Mouse (Mus musculus) midbrain, embryonic 15.5 days (tissue): Measurements from ENCODE around the gene Syne2. TPM values are rescaled to one million over a fixed set of nuclear protein-coding genes. Genes with fewer than 3 reads are reported as not detected.

Experiments
- ATAC-seq: fragments of 200-750 bp; cut with Nextera tagmentation; replicated peaks from 2 replicates; pipeline ENCODE4 v1.8.0; 2017; ENCODE audit warnings: moderate TSS enrichment
- H3K27ac ChIP-seq: fragments of 300-500 bp; sonication (generic); 2 replicates; pipeline ENCODE4 v1.5.1; 2015; ENCODE audit warnings: mild to moderate bottlenecking, inconsistent platforms
- H3K27me3 ChIP-seq: fragments of 300-500 bp; sonication (generic); replicated peaks from 2 replicates; pipeline ENCODE4 v1.6.1; 2015; ENCODE audit warnings: inconsistent platforms
- H3K36me3 ChIP-seq: fragments of 300-500 bp; sonication (generic); replicated peaks from 2 replicates; pipeline ENCODE4 v1.6.1; 2015; ENCODE audit warnings: inconsistent platforms
- H3K4me1 ChIP-seq: fragments of 300-500 bp; sonication (generic); 2 replicates; pipeline ENCODE4 v1.6.1; 2015; ENCODE audit warnings: inconsistent platforms
- H3K4me2 ChIP-seq: fragments of 300-500 bp; sonication (generic); 2 replicates; pipeline ENCODE4 v1.6.1; 2015; ENCODE audit warnings: inconsistent platforms, mild to moderate bottlenecking, moderate library complexity
- H3K4me3 ChIP-seq: fragments of 300-500 bp; sonication (generic); 2 replicates; pipeline ENCODE4 v1.5.1; 2015; ENCODE audit warnings: mild to moderate bottlenecking, inconsistent platforms
- H3K9ac ChIP-seq: fragments of 300-500 bp; sonication (generic); 2 replicates; pipeline ENCODE4 v1.6.1; 2015; ENCODE audit warnings: mild to moderate bottlenecking, inconsistent platforms
- H3K9me3 ChIP-seq: fragments of 300-500 bp; sonication (generic); 2 replicates; pipeline ENCODE4 v1.6.1; 2016; ENCODE audit warnings: inconsistent platforms
- WGBS: fragments of 180-500 bp; shearing (Covaris S2); methylation state at CpG from one replicate; pipeline ENCODE4 v1.1.7; 2015; ENCODE audit warnings: mixed read lengths; 5-methylcytosine and 5-hydroxymethylcytosine counted together
- polyA plus RNA-seq: library from polyadenylated mRNA; unstranded; fragments of >200 nt; fragmentation: Nextera tagmentation; extraction: Ambion mirVana; gene quantifications from 2 replicates; pipeline ENCODE4 v1.2.1, GENCODE M21; 2015

Syne2 gene
- polyA plus RNA-seq, 1 experiment from 2014 or later, result 56.0 TPM

GRCm38 (mm10) chr12:75886161-75886560 is 68.2 kb downstream of the Syne2 start:
- no peaks in the 10 kb centered on the region for H3K9me3 ChIP-seq
- no peak overlapping the region for H3K4me3 ChIP-seq
- no peak overlapping the region for H3K27ac ChIP-seq
- 76% methylated on average over 7 of the region's 7 CpGs for WGBS
- no peak overlapping the region for H3K9ac ChIP-seq
- ATAC-seq, result no peak
- H3K27me3 ChIP-seq, result no peaks in the 10 kb centered on the region
- H3K4me1 ChIP-seq, result no peaks in the 10 kb centered on the region
- H3K36me3 ChIP-seq, result peaks cover 2% of the 10 kb centered on the region; the same call in 1 of the 2 replicates
- no peak overlapping the region for H3K4me2 ChIP-seq

GRCm38 (mm10) chr12:75886946-75887345 is 69.0 kb downstream of the Syne2 start:
- no peak for ATAC-seq
- H3K36me3 ChIP-seq, result no peaks in the 10 kb centered on the region; the same call in 1 of the 2 replicates
- WGBS, result 91% methylated on average over 2 of the region's 2 CpGs

GRCm38 (mm10) chr12:75888721-75889120 is 70.8 kb downstream of the Syne2 start:
- Histone ChIP-seq H3K27me3 (no peaks in the 10 kb centered on the region), H3K36me3 (no peaks in the 10 kb centered on the region; the same call in 1 of the 2 replicates)

More at GRCm38 (mm10) chr12:75886946-75887345, 69.0 kb downstream of the Syne2 start:
- Histone ChIP-seq H3K9me3 (no peaks in the 10 kb centered on the region), H3K9ac (no peak overlapping the region), H3K4me3 (no peak overlapping the region), H3K27me3 (no peaks in the 10 kb centered on the region), H3K4me1 (no peaks in the 10 kb centered on the region), H3K27ac (no peak overlapping the region), H3K4me2 (no peak overlapping the region)

GRCm38 (mm10) chr12:75891206-75891605 is 73.3 kb downstream of the Syne2 start:
- 97% methylated on average over 5 of the region's 5 CpGs for WGBS

More at GRCm38 (mm10) chr12:75888721-75889120, 70.8 kb downstream of the Syne2 start:
- Histone ChIP-seq H3K4me1 (no peaks in the 10 kb centered on the region), H3K4me2 (no peak overlapping the region), H3K9me3 (no peaks in the 10 kb centered on the region), H3K9ac (no peak overlapping the region), H3K27ac (no peak overlapping the region), H3K4me3 (no peak overlapping the region)
- WGBS, result 87% methylated on average over 12 of the region's 12 CpGs
- ATAC-seq, result no peak

GRCm38 (mm10) chr12:75893392-75893791 is 75.5 kb downstream of the Syne2 start:
- Histone ChIP-seq H3K4me1 (no peaks in the 10 kb centered on the region), H3K4me2 (no peak overlapping the region), H3K27me3 (no peaks in the 10 kb centered on the region), H3K4me3 (no peak overlapping the region), H3K9ac (no peak overlapping the region), H3K27ac (no peak overlapping the region), H3K9me3 (no peaks in the 10 kb centered on the region), H3K36me3 (no peaks in the 10 kb centered on the region; the same call in 1 of the 2 replicates)
- no peak for ATAC-seq
- 87% methylated on average over 5 of the region's 5 CpGs for WGBS

More at GRCm38 (mm10) chr12:75891206-75891605, 73.3 kb downstream of the Syne2 start:
- no peak overlapping the region for H3K9ac ChIP-seq
- H3K4me3 ChIP-seq, result no peak overlapping the region
- no peak for ATAC-seq
- no peaks in the 10 kb centered on the region; the same call in 1 of the 2 replicates for H3K36me3 ChIP-seq
- H3K9me3 ChIP-seq, result no peaks in the 10 kb centered on the region
- H3K4me2 ChIP-seq, result no peak overlapping the region
- no peaks in the 10 kb centered on the region for H3K4me1 ChIP-seq
- H3K27me3 ChIP-seq, result no peaks in the 10 kb centered on the region
- no peak overlapping the region for H3K27ac ChIP-seq

GRCm38 (mm10) chr12:75894316-75894997 is 76.5 kb downstream of the Syne2 start:
- Histone ChIP-seq H3K27ac (no peak overlapping the region), H3K9me3 (no peaks in the 10 kb centered on the region), H3K9ac (no peak overlapping the region), H3K27me3 (no peaks in the 10 kb centered on the region), H3K36me3 (no peaks in the 10 kb centered on the region; the same call in 1 of the 2 replicates), H3K4me2 (no peak overlapping the region), H3K4me1 (no peaks in the 10 kb centered on the region), H3K4me3 (no peak overlapping the region)
- WGBS, result 73% methylated on average over 9 of the region's 9 CpGs
- no peak for ATAC-seq

- H3K27ac ChIP-seq, result no peak overlapping the region
- no peak for ATAC-seq
- WGBS, result 63% methylated on average over 7 of the region's 7 CpGs
- no peaks in the 10 kb centered on the region; the same call in 1 of the 2 replicates for H3K36me3 ChIP-seq
- no peak overlapping the region for H3K9ac ChIP-seq
- no peaks in the 10 kb centered on the region for H3K4me1 ChIP-seq
- H3K4me3 ChIP-seq, result no peak overlapping the region
- no peaks in the 10 kb centered on the region for H3K9me3 ChIP-seq
- no peaks in the 10 kb centered on the region for H3K27me3 ChIP-seq
- no peak overlapping the region for H3K4me2 ChIP-seq
Measured at GRCm38 (mm10) chr12:75894998-75895331, 77.0 kb downstream of the Syne2 start.

GRCm38 (mm10) chr12:75897793-75898192 is 79.9 kb downstream of the Syne2 start:
- H3K4me3 ChIP-seq, result no peak overlapping the region
- WGBS, result 96% methylated on average over 7 of the region's 7 CpGs
- no peak overlapping the region for H3K9ac ChIP-seq
- no peak overlapping the region for H3K27ac ChIP-seq
- no peaks in the 10 kb centered on the region for H3K4me1 ChIP-seq
- H3K4me2 ChIP-seq, result no peak overlapping the region
- H3K9me3 ChIP-seq, result no peaks in the 10 kb centered on the region
- no peaks in the 10 kb centered on the region for H3K27me3 ChIP-seq
- no peaks in the 10 kb centered on the region; the same call in 1 of the 2 replicates for H3K36me3 ChIP-seq
- no peak for ATAC-seq

- no peak overlapping the region for H3K4me2 ChIP-seq
- ATAC-seq, result no peak
- H3K9ac ChIP-seq, result no peak overlapping the region
- no peaks in the 10 kb centered on the region for H3K4me1 ChIP-seq
- no peak overlapping the region for H3K27ac ChIP-seq
- no peak overlapping the region for H3K4me3 ChIP-seq
- H3K9me3 ChIP-seq, result no peaks in the 10 kb centered on the region
- no peaks in the 10 kb centered on the region for H3K27me3 ChIP-seq
- peaks cover 7% of the 10 kb centered on the region; the same call in 1 of the 2 replicates for H3K36me3 ChIP-seq
- 99% methylated on average over 9 of the region's 9 CpGs for WGBS
Measured at GRCm38 (mm10) chr12:75901721-75902120, 83.8 kb downstream of the Syne2 start.

GRCm38 (mm10) chr12:75904068-75904467 is 86.1 kb downstream of the Syne2 start:
- WGBS, result 95% methylated on average over 11 of the region's 11 CpGs
- Histone ChIP-seq H3K36me3 (peaks cover 7% of the 10 kb centered on the region; the same call in 1 of the 2 replicates), H3K4me3 (no peak overlapping the region), H3K4me1 (no peaks in the 10 kb centered on the region), H3K27me3 (no peaks in the 10 kb centered on the region), H3K9me3 (no peaks in the 10 kb centered on the region), H3K9ac (no peak overlapping the region), H3K4me2 (no peak overlapping the region), H3K27ac (no peak overlapping the region)
- ATAC-seq, result no peak

- ATAC-seq, result no peak
- no peak overlapping the region for H3K9ac ChIP-seq
Measured at GRCm38 (mm10) chr12:75905304-75905703, 87.4 kb downstream of the Syne2 start.

GRCm38 (mm10) chr12:75908466-75908865 is 90.5 kb downstream of the Syne2 start:
- Histone ChIP-seq H3K4me1 (no peaks in the 10 kb centered on the region), H3K36me3 (peaks cover 24% of the 10 kb centered on the region)
- 92% methylated on average over 3 of the region's 3 CpGs for WGBS

More at GRCm38 (mm10) chr12:75905304-75905703, 87.4 kb downstream of the Syne2 start:
- Histone ChIP-seq H3K4me2 (no peak overlapping the region), H3K4me1 (no peaks in the 10 kb centered on the region), H3K4me3 (no peak overlapping the region), H3K27me3 (no peaks in the 10 kb centered on the region), H3K9me3 (no peaks in the 10 kb centered on the region), H3K27ac (no peak overlapping the region), H3K36me3 (peaks cover 8% of the 10 kb centered on the region)
- 95% methylated on average over 7 of the region's 7 CpGs for WGBS

GRCm38 (mm10) chr12:75915694-75916093 is 97.8 kb downstream of the Syne2 start:
- Histone ChIP-seq H3K36me3 (peaks cover 11% of the 10 kb centered on the region; the same call in 1 of the 2 replicates), H3K27me3 (no peaks in the 10 kb centered on the region), H3K4me1 (no peaks in the 10 kb centered on the region), H3K4me2 (no peak overlapping the region), H3K27ac (no peak overlapping the region), H3K9ac (no peak overlapping the region), H3K4me3 (no peak overlapping the region), H3K9me3 (no peaks in the 10 kb centered on the region)
- WGBS, result 92% methylated on average over 5 of the region's 5 CpGs
- ATAC-seq, result no peak

More at GRCm38 (mm10) chr12:75908466-75908865, 90.5 kb downstream of the Syne2 start:
- Histone ChIP-seq H3K9ac (no peak overlapping the region), H3K9me3 (no peaks in the 10 kb centered on the region), H3K27ac (no peak overlapping the region), H3K4me2 (no peak overlapping the region), H3K4me3 (no peak overlapping the region), H3K27me3 (no peaks in the 10 kb centered on the region)
- no peak for ATAC-seq
